Mouse (Mus musculus): ENCODE data around the gene Slc44a4. TPM values are rescaled to one million over a fixed set of nuclear protein-coding genes. Genes with fewer than 3 reads are reported as not detected.

The Slc44a4 gene
- total RNA-seq, 2 experiments from 2014 or later: not detected

Other genes with a start within 250 kb of the Slc44a4 start
- 10 to 100 TPM; 32.1 to 42.1 TPM for gene Tnxb, start 243.9 kb upstream of the Slc44a4 start, total RNA-seq (2021)
- 10 to 100 TPM; 15.0 to 23.3 TPM for gene C4b, start 170.6 kb upstream of the Slc44a4 start, total RNA-seq (2021)
- gene Cyp21a1, start 109.9 kb upstream of the Slc44a4 start, total RNA-seq (2021): not detected
- 10 to 100 TPM in 1 of 2 experiments, 1 to 10 TPM in 1; 9.4 to 12.7 TPM for gene Stk19, start 77.5 kb upstream of the Slc44a4 start, total RNA-seq (2021)
- gene Dxo, start 77.4 kb upstream of the Slc44a4 start, total RNA-seq (2021): 10 to 100 TPM; 11.1 to 11.6 TPM
- 10 to 100 TPM; 18.4 to 22.6 TPM for gene Skiv2l, start 64.3 kb upstream of the Slc44a4 start, total RNA-seq (2021)
- 10 to 100 TPM; 15.5 to 16.7 TPM for gene Nelfe, start 64.1 kb upstream of the Slc44a4 start, total RNA-seq (2021)
- 1 to 10 TPM; 2.8 to 6.0 TPM for gene Cfb, start 51.9 kb upstream of the Slc44a4 start, total RNA-seq (2021)
- gene Zbtb12, start 35.0 kb upstream of the Slc44a4 start, total RNA-seq (2021): 1 to 10 TPM; 6.4 to 7.4 TPM
- under 1 TPM in 1 of 2 experiments, not detected in 1; 0.08 TPM for gene Gm20547, start 32.4 kb upstream of the Slc44a4 start, total RNA-seq (2021)
- 1 to 10 TPM; 2.8 to 4.1 TPM for gene C2, start 16.2 kb upstream of the Slc44a4 start, total RNA-seq (2021)
- gene Ehmt2, start 16.0 kb upstream of the Slc44a4 start, total RNA-seq (2021): 10 to 100 TPM; 37.6 to 39.1 TPM
- gene Neu1, start 16.8 kb downstream of the Slc44a4 start, total RNA-seq (2021): 10 to 100 TPM; 12.7 to 14.1 TPM
- 1 to 10 TPM; 1.9 to 6.9 TPM for gene Hspa1b, start 44.8 kb downstream of the Slc44a4 start, total RNA-seq (2021)
- gene Gm20481, start 55.4 kb downstream of the Slc44a4 start, total RNA-seq (2021): not detected
- gene Hspa1a, start 57.7 kb downstream of the Slc44a4 start, total RNA-seq (2021): 1 to 10 TPM; 2.9 to 7.7 TPM
- gene Hspa1l, start 58.2 kb downstream of the Slc44a4 start, total RNA-seq (2021): 1 to 10 TPM; 6.9 to 8.1 TPM
- gene Lsm2, start 67.4 kb downstream of the Slc44a4 start, total RNA-seq (2021): 10 to 100 TPM; 19.0 to 19.1 TPM
- 10 to 100 TPM; 25.7 to 26.9 TPM for gene Vars, start 86.5 kb downstream of the Slc44a4 start, total RNA-seq (2021)
- 1 to 10 TPM; 7.3 to 7.7 TPM for gene Vwa7, start 102.1 kb downstream of the Slc44a4 start, total RNA-seq (2021)
- not detected for gene Sapcd1, start 113.5 kb downstream of the Slc44a4 start, total RNA-seq (2021)
- 1 to 10 TPM in 1 of 2 experiments, under 1 TPM in 1; 0.57 to 1.3 TPM for gene Msh5, start 132.3 kb downstream of the Slc44a4 start, total RNA-seq (2021)
- gene Clic1, start 135.5 kb downstream of the Slc44a4 start, total RNA-seq (2021): 10 to 100 TPM; 40.0 to 46.1 TPM
- 10 to 100 TPM; 27.7 to 31.3 TPM for gene Ddah2, start 144.6 kb downstream of the Slc44a4 start, total RNA-seq (2021)
- gene Ly6g6c, start 150.9 kb downstream of the Slc44a4 start, total RNA-seq (2021): not detected
- gene Mpig6b, start 151.7 kb downstream of the Slc44a4 start, total RNA-seq (2021): under 1 TPM; 0.18 to 0.87 TPM
- not detected for gene Ly6g6e, start 162.4 kb downstream of the Slc44a4 start, total RNA-seq (2021)
- under 1 TPM; 0.53 to 0.78 TPM for gene Ly6g6d, start 163.6 kb downstream of the Slc44a4 start, total RNA-seq (2021)
- gene Ly6g6f, start 171.1 kb downstream of the Slc44a4 start, total RNA-seq (2021): not detected
- 10 to 100 TPM; 47.9 to 57.5 TPM for gene Abhd16a, start 174.8 kb downstream of the Slc44a4 start, total RNA-seq (2021)
- not detected for gene Ly6g5c, start 193.8 kb downstream of the Slc44a4 start, total RNA-seq (2021)
- gene Ly6g5b, start 201.0 kb downstream of the Slc44a4 start, total RNA-seq (2021): under 1 TPM in 1 of 2 experiments, not detected in 1; 0.36 TPM
- 1 to 10 TPM; 6.3 to 9.5 TPM for gene Gpank1, start 207.0 kb downstream of the Slc44a4 start, total RNA-seq (2021)
- gene Csnk2b, start 207.6 kb downstream of the Slc44a4 start, total RNA-seq (2021): 100 to 1,000 TPM; 155 to 167 TPM
- gene D17H6S53E, start 211.9 kb downstream of the Slc44a4 start, total RNA-seq (2021): 10 to 100 TPM; 27.0 to 27.1 TPM
- not detected for gene Apom, start 217.6 kb downstream of the Slc44a4 start, total RNA-seq (2021)
- 100 to 1,000 TPM; 222 to 232 TPM for gene Bag6, start 220.7 kb downstream of the Slc44a4 start, total RNA-seq (2021)

All from heart, postnatal 25 days (tissue).